Mouse (Mus musculus): ENCODE measurements around the gene Gm1330. TPM values are rescaled to one million over a fixed set of nuclear protein-coding genes. Genes with fewer than 3 reads are reported as not detected.
"Not testable (repeated sequence)": the region's sequence is repeated elsewhere in the genome, so short reads cannot be mapped to it uniquely, and the experiment has no call there.

Gm1330 gene
- polyA plus RNA-seq (2016; fragmentation: Nextera tagmentation; extraction: Ambion mirVana): not detected in 2 replicates

DNA sequence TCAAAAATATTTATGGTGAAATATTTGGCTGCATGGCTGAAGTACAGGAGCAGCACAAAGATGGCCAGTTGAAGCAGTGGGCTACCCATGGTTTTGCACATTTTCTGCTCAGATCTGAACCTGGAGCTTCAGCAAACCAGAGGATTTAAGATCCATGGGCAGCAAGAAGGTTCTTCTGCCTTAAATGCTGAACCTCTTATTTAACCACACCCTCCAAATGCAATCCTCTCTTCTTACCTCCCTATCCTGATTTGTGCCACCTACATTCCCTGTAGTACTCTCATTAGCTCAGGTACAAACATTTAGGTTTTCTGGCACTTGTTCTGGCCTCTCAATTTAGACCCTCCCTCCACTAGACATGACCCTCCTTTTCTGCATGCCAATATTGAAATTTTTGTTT lies at the start of gene Gm1330:
Gene Gm1330, minus strand, starts transcription at position 101 of the 400 bp plus-strand sequence.
- H3K27me3 ChIP-seq (replicated peaks): no peaks in the 10 kb centered on the region
- no peaks in the 10 kb centered on the region for H3K9me3 ChIP-seq (replicated peaks)
- no peaks in the 10 kb centered on the region for H3K36me3 ChIP-seq
- H3K4me3 ChIP-seq: no peak within 1 kb of the TSS
- no peaks in the 10 kb centered on the region for H3K4me1 ChIP-seq (replicated peaks)
- H3K9ac ChIP-seq: no peak within 1 kb of the TSS
- H3K27ac ChIP-seq (ENCODE audit: poor library complexity, severe bottlenecking): no peak within 1 kb of the TSS
- H3K4me2 ChIP-seq: no peak within 1 kb of the TSS
- ATAC-seq (ENCODE audit: insufficient number of reproducible peaks, low FRiP score): no peak

- not testable (repeated sequence) for H3K36me3 ChIP-seq; H3K9me3 ChIP-seq (replicated peaks); H3K4me3 ChIP-seq; H3K4me1 ChIP-seq (replicated peaks); H3K27me3 ChIP-seq (replicated peaks); ATAC-seq (ENCODE audit: insufficient number of reproducible peaks, low FRiP score); H3K9ac ChIP-seq; H3K27ac ChIP-seq (ENCODE audit: poor library complexity, severe bottlenecking); H3K4me2 ChIP-seq
- WGBS: 64% methylated on average over 5 of the region's 5 CpGs
Observed at GRCm38 (mm10) chr2:149017137-149017536, 14.1 kb upstream of the Gm1330 start, which contains the start of gene Gm10750. Gm10750 (minus strand) TSS chr2:149017237.

DNA sequence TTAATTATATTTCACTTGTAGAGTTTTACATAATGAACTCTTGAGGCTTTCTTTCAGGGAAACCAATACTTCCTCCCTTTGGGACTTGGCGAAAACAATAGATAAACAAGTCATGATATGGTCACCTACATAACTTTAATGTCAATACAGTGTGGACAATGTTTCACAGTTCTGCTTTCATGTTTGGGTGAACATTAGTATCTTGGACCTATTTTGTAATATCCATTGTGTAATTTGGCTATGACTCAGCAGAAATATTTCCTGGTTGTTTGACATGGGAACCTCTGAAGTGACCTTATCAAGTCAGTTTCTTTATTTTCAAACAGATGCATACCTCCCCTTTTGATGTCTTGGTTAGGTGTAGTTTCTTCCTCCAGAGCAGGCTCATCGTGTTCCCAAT lies 1.8 kb upstream of the Gm1330 start:
- H3K9ac ChIP-seq: no peak overlapping the region
- no peak overlapping the region for H3K4me3 ChIP-seq
- H3K4me1 ChIP-seq (replicated peaks): no peaks in the 10 kb centered on the region
- H3K27ac ChIP-seq (ENCODE audit: poor library complexity, severe bottlenecking): no peak overlapping the region
- ATAC-seq (ENCODE audit: insufficient number of reproducible peaks, low FRiP score): no peak
- H3K36me3 ChIP-seq: no peaks in the 10 kb centered on the region
- H3K4me2 ChIP-seq: no peak overlapping the region
- no peaks in the 10 kb centered on the region for H3K27me3 ChIP-seq (replicated peaks)
- no peaks in the 10 kb centered on the region; the same call in 1 of the 2 replicates for H3K9me3 ChIP-seq (replicated peaks)
- 69% methylated on average over 2 of the region's 2 CpGs for WGBS

DNA sequence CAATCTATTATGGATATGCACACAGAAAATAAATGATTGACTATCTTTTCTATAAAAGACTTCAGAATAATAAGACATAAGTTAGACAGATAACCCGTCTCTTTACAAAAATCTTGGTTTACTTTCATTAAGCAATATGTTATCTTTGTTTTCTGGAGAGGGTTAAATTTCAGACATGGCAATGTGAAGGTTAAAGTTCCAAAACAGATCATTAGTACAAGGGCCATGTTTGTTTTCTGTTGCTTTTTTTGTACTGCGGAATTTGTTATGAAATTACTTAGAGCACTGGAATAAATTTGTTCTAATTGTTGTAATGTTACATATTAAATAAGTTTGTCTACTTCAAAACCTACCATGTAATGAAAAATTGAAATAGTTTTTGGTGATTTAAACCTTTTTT lies 7.9 kb downstream of the Gm1330 start:
- Histone ChIP-seq H3K27ac (ENCODE audit: poor library complexity, severe bottlenecking) (no peak overlapping the region), H3K4me3 (no peak overlapping the region), H3K9ac (no peak overlapping the region), H3K9me3 (replicated peaks) (peaks cover 6% of the 10 kb centered on the region), H3K4me1 (replicated peaks) (no peaks in the 10 kb centered on the region), H3K27me3 (replicated peaks) (no peaks in the 10 kb centered on the region), H3K4me2 (no peak overlapping the region), H3K36me3 (no peaks in the 10 kb centered on the region)
- no peak for ATAC-seq (ENCODE audit: insufficient number of reproducible peaks, low FRiP score)
- WGBS: 80% methylated on average over 2 of the region's 2 CpGs

Other genes with a start within 250 kb of the Gm1330 start
- not detected in 2 replicates for gene Cst11, start 231.8 kb downstream of the Gm1330 start, polyA plus RNA-seq (2016; fragmentation: Nextera tagmentation; extraction: Ambion mirVana)
- gene 8030411F24Rik, start 221.2 kb downstream of the Gm1330 start, polyA plus RNA-seq (2016; fragmentation: Nextera tagmentation; extraction: Ambion mirVana): not detected in 2 replicates
- not detected in 2 replicates for gene Cst12, start 213.9 kb downstream of the Gm1330 start, polyA plus RNA-seq (2016; fragmentation: Nextera tagmentation; extraction: Ambion mirVana)
- gene Cst8, start 204.5 kb downstream of the Gm1330 start, polyA plus RNA-seq (2016; fragmentation: Nextera tagmentation; extraction: Ambion mirVana): not detected in 2 replicates
- gene Cst13, start 183.2 kb downstream of the Gm1330 start, polyA plus RNA-seq (2016; fragmentation: Nextera tagmentation; extraction: Ambion mirVana): not detected in 2 replicates
- gene Cst9, start 168.1 kb downstream of the Gm1330 start, polyA plus RNA-seq (2016; fragmentation: Nextera tagmentation; extraction: Ambion mirVana): 1.2 and 1.8 TPM in 2 replicates
- gene 9230104L09Rik, start 138.2 kb downstream of the Gm1330 start, polyA plus RNA-seq (2016; fragmentation: Nextera tagmentation; extraction: Ambion mirVana): 0.48 TPM in 1 of 2 replicates, not detected in the other
- 745 and 758 TPM in 2 replicates for gene Cst3, start 127.6 kb downstream of the Gm1330 start, polyA plus RNA-seq (2016; fragmentation: Nextera tagmentation; extraction: Ambion mirVana)
- gene Gm10750, start 14.0 kb upstream of the Gm1330 start, polyA plus RNA-seq (2016; fragmentation: Nextera tagmentation; extraction: Ambion mirVana): not detected in 2 replicates